Mouse (Mus musculus): ENCODE measurements at regions not wholly inside any gene's neighbourhood (a gene's known extent, or its start where the extent isn't known, plus 50 kb on each side); places are given as distances from the start of the nearest gene placed in this dataset.

GRCm38 (mm10) chr16:24341736-24342135 lies 51.6 kb upstream of the Lpp start:
- TF ChIP-seq GATA4 (IDR thresholded peaks at IDR 0.05; ENCODE audit: insufficient replicate concordance, low read length): no peak

- no peak for TF ChIP-seq GATA4 (IDR thresholded peaks at IDR 0.05; ENCODE audit: insufficient replicate concordance, low read length)
Measured at GRCm38 (mm10) chr16:24340646-24341045, 52.7 kb upstream of the Lpp start.

GRCm38 (mm10) chr16:24339320-24340265 lies 53.7 kb upstream of the Lpp start:
- TF ChIP-seq GATA4 (IDR thresholded peaks at IDR 0.05; ENCODE audit: insufficient replicate concordance, low read length): no peak

DNA sequence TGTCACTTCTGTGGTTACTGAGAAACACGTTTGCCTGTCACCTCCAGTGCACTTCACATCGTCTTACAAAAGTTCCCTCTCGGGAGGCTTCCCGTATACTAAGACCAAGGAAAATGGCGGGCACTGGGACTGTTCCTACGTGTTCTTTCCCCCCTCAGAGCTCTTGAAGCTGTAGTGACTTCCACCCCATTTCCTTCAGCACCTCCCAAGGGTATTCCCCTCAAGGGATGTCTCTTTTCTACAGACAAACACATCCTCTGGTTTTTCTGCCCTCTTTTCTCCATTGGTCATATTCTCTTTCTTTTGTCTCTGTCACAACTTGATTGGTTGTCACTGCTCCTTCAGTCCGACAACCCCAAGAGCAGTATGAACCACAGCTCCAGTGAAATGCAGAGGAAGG lies 54.9 kb upstream of the Lpp start:
- no peak for TF ChIP-seq GATA4 (IDR thresholded peaks at IDR 0.05; ENCODE audit: insufficient replicate concordance, low read length)

DNA sequence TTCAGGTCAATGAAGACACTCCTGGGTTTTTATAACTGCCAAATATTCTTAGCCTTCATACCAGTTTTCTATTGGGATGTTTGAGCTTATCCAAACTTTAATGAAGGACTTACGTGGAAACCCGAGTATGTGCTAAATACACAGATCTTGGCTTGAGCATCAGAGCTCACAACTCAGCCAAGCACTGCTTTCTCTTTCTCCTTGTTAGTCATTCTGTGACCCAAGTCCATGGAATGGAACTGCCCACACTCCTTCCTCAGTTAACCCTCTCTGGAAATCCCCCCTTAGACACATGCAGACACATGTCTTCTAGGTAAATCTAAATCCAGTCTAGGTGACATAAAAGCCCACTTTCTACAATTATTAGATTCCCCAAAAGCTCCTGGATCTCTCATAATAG lies 58.9 kb upstream of the Lpp start:
- TF ChIP-seq GATA4 (IDR thresholded peaks at IDR 0.05; ENCODE audit: insufficient replicate concordance, low read length): no peak

GRCm38 (mm10) chr16:24331446-24332020 lies 61.8 kb upstream of the Lpp start:
- no peak for TF ChIP-seq GATA4 (IDR thresholded peaks at IDR 0.05; ENCODE audit: insufficient replicate concordance, low read length)

DNA sequence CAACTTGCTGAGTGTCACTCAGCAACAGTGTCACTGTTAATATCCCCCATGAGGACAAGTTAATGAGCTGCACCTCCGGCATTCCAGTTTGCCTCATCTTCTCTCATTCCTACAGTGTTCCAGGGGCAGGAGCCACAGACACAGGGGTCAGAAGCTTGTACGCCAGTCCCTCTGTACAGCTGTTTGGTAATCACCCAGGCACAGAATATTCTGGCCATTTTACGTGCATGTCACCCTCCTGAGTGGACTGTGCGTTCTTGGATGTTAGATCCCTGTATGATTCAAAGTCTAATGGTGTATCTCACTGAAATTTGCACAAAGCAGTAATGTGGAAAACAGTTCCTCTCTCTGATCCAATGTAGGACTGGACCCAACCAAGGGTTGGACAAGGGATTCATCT lies 66.7 kb upstream of the Lpp start:
- TF ChIP-seq GATA4 (IDR thresholded peaks at IDR 0.05; ENCODE audit: insufficient replicate concordance, low read length): no peak

- TF ChIP-seq GATA4 (IDR thresholded peaks at IDR 0.05; ENCODE audit: insufficient replicate concordance, low read length): no peak
Measured at GRCm38 (mm10) chr16:24326046-24326445, 67.3 kb upstream of the Lpp start.

- TF ChIP-seq GATA4 (IDR thresholded peaks at IDR 0.05; ENCODE audit: insufficient replicate concordance, low read length): no peak
Measured at GRCm38 (mm10) chr16:24324917-24325316, 68.4 kb upstream of the Lpp start.

GRCm38 (mm10) chr16:24318723-24319437 lies 74.4 kb upstream of the Lpp start:
- no peak for TF ChIP-seq GATA4 (IDR thresholded peaks at IDR 0.05; ENCODE audit: insufficient replicate concordance, low read length)

DNA sequence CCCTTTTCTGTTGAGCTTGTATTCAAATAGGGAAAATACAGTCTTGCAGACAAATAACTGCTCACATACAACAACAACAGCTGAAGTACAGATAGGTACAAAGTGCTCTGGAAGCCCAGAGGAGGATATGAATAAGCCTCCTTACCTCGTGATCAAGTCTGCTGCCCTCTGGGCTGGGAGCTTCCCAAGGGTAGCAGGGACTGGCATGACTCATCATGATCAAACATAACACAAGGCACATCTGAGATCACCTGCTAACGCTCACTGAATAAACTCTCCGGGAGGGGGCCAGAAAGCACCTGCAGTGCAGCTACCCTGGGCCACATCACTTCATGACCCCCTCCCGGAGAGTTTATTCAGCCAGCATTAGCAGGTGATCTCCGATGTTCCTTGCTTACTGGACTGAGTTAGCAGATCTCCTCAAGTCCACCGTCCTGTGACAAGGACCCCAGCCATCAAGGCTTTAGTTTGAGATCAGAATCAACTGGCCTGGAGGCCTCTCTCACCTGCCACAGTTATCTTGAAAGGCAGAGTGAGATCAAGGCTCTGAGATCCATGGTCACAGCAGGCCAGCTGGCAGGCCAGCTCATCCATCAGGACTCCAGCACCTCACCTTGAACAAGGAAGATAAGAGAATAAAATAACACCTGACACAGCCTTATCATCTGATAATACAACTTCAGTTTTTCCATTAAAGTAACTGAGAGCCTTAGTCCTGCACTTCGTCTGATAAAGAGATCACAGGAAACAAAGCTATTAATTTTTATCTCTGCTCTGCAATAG lies 79.6 kb upstream of the Lpp start:
- TF ChIP-seq GATA4 (IDR thresholded peaks at IDR 0.05; ENCODE audit: insufficient replicate concordance, low read length): no peak

GRCm38 (mm10) chr16:24305391-24305790 lies 87.9 kb upstream of the Lpp start:
- TF ChIP-seq GATA4 (IDR thresholded peaks at IDR 0.05; ENCODE audit: insufficient replicate concordance, low read length): peak; percentile 73; the same call in 1 of the 2 replicates

GRCm38 (mm10) chr16:24296790-24297189 lies 96.5 kb upstream of the Lpp start:
- no peak for TF ChIP-seq GATA4 (IDR thresholded peaks at IDR 0.05; ENCODE audit: insufficient replicate concordance, low read length)

DNA sequence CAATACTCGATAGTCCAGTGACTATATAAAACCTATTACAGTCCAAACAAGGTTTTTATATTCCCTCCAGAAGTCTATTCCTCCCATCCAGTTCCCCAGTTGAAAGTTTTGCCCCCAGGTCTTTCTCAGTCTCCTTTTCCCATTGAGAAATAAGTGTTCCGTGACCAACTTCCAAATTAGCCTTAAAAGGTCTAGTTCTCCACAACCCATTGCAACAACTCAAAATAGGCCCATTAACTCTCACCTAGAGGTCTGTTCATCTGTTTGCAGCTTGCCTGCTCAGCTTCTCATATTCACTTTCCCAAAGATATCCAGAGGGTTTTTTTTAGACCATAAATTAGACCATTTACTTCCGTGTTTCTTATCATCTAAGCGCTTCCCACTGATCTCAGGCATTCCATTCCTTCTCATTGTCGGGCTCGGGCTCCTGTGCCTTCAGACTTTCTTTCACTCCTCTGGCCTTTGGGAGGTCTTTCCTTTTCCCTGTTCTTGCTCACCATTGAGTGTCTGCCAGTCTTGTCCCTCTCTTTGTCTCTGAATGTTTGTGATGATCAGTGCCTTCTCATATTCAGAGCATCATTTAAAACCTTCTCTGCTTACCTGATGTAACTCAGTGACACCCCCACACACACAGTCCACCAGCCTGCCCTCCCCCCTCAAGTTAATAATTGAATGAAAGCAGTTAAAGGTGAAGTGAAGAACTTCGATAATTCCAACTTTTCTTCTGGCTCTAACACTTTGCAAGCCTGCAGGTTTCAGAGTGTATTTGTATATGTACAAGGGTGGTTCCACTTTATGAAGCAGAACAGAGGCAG lies 97.5 kb upstream of the Lpp start:
- no peak for TF ChIP-seq GATA4 (IDR thresholded peaks at IDR 0.05; ENCODE audit: insufficient replicate concordance, low read length)

All from liver, adult (tissue).